Mouse (Mus musculus) kidney, adult 8-10 months (tissue): Measurements from ENCODE around the gene Ccnc.
A peak's percentile ranks its signal among the peaks of the same experiment; 100 is the strongest.
"Not testable (repeated sequence)": the region's sequence is repeated elsewhere in the genome, so short reads cannot be mapped to it uniquely, and the experiment has no call there.

Experiments
- DNase-seq, 2 experiments: peaks; one replicate each; pipeline ENCODE4 v3.0.0; 2022

The Ccnc gene

DNA sequence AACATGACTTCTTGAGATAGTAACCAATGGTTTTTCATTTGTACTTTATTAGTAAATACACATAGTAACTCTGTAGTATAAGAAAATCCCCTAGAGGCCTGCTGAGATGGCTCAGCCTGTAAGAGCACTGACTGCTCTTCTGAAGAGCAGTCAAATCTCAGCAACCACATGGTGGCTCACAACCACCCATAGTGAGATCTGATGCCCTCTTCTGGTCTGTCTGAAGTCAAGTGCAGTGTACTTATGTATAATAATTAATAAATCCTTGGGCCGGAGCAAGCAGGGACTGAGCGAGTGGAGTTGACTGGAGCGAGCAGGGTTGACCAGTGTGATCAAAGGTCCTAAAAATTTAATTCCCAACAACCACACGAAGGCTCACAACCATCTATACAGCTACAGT is 11.7 kb downstream of the Ccnc start:
- DNase-seq, result peak; percentile 31 to 39

DNA sequence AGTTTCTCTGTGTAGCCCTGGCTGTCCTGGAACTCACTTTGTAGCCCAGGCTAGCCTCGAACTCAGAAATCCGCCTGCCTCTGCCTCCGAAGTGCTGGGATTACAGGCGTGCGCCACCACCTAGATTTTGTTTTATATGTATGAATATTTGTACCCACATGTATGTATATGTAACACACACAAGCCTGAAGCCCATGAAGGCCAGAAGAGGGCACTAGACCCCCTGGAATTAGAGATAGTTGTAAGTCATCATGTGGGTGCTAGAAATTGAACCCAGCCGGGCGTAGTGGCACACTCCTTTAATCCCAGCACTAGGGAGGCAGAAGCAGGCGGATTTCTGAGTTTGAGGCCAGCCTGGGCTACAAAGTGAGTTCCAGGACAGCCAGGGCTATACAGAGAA is 16.6 kb downstream of the Ccnc start:
- DNase-seq, result not testable (repeated sequence)

DNA sequence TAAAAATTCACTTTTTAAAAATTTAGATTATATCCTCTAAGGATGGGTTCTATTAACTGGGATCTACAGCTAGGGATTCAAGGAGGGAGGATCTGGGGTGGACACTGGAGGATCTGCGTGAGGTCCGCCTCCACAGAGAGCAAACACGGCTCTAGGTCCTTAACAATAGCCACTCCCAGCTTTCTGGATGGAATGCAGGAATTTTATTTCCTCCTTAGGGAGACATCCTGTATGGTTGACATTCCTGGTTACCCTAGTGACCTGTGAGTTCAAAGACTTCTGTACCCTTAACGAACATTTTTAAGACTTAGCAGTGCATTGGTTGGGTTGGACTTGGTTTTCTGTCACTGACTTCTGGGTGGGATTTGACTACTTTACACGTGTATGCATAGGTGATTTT is 18.2 kb downstream of the Ccnc start:
- DNase-seq, result no peak

DNA sequence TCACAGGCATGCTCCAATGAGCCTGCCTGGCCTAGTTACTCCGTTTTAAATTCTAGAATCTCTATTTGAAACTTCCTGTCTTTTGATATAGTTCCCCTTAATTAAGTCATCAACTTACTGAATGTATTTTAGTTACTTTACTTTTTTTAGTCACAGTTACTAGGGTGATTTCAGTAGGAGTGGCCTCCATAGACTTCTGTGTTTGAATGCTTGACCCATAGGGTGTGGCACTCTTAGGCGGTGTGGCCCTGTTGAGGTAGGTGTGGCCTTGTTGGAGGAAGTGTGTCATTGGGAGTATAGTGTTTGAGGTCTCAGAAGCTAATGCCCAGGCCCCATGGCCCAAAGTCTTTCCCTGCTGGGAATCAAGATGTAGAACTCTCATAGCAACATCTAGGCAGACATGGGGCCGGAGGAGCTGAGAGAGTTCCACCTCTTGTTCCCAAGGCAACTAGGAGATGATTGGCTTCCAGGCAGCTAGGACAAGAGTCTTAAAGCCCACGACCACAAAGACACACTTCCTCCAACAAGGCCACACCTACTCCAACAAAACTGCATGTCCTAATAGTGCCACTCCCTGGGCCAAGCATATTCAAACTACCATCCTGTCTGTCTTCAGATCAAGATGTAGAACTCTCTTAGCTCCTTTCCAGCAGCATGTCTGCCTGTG is 27.8 kb downstream of the Ccnc start:
- DNase-seq, result no peak

DNA sequence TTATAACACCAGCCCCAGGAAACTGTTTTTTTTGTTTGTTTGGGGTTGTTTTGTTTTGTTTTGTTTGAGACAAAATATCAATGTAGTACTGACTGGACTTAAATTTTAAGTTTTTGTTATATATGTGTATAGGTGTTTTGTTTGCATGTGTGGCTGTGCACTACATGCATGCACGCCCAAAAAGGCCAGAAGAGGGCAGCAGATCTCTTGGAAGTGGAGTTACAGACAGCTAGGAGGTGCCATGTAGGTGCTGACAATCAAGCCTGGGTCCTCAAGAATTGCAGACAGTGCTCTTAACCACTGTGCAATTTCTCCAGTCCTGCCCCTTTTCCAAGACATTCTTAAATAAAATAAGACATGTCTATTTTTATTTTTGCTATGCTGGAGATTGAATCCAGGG is 31.4 kb downstream of the Ccnc start:
- DNase-seq, result no peak

DNA sequence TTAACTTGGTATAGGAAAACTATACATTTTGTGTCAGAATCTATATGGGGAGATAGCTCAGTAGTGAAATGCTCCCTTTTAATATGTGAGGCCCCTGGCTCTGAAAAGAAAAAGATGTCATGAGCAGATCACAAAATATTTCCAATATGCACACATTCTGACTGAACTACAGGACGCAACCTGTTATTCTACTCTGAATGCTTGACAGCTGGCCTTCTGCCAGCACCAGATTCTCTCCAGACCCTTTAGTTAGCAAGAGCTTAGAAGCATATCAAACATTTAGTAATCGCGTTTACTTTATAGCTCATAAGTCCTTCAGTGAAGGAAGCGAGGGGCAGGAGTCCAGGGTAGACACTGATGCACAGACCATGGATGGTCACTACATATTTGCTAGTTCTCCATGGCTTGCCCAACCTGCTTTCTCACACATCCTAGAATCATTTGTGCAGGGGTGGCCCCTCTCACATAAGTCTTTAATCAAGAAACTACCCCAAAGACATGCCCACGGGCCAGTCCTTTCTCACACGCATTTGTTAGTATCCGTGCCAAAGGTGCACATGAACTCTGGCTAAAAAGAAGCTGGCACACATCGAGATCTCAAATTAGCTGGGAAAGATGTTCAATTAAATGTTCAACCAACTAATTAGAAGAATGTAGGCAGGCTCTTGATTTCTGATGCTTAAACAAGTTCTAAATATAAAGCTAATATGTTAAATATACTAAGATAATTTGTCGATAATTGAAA is 34.1 kb downstream of the Ccnc start:
- no peak for DNase-seq

DNA sequence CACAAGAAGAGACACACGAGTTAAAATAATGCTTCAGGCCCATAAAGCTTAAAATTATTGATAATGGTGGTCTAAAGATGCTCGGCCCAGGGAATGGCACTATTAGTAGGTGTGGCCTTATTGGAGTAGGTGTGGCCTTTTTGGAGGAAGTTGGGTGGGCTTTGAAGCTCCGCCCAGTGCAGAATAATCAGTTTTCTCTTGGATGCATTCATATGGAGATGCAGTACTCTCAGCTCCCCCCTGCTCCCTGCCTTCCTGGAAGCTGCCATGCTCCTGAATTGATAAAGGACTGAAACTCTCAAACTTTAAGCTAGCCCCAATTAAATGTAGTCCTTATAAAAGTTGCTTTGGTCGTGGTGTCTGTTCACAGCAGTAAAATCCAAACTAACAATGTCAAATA is 36.3 kb downstream of the Ccnc start:
- no peak for DNase-seq

DNA sequence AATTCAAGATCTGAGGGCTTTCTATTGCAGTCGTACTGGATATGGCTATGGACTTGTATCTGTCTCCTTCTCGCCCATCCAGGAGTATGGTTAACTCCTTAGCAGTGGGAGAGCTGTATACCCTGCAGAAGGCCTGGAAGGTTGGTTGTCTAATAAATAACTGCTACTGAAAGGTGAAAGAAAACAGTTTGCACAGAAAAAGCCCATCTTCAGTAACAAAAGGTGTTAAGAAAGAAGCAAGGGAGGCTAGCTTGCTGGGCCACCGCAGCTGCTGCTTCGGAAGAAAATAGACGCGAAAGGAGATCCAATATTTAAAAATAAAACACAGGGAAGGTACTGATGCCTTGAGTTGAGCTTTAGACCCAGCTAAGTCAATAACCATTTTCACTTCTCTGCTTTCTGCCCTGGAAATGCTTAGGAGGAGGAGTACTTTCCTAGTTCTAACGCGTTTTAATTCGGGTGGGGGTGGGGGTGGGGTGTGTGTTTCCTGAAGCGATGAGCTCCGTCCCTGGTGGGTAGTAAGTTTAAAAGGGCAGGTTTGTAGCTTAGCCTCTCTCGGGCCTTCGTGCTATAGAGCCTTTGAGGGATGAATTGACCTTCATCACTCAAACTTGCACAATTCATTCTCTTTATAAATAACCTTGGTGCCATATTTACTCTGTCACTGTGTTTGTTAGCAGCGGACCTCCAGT is 38.8 kb downstream of the Ccnc start:
- no peak for DNase-seq

DNA sequence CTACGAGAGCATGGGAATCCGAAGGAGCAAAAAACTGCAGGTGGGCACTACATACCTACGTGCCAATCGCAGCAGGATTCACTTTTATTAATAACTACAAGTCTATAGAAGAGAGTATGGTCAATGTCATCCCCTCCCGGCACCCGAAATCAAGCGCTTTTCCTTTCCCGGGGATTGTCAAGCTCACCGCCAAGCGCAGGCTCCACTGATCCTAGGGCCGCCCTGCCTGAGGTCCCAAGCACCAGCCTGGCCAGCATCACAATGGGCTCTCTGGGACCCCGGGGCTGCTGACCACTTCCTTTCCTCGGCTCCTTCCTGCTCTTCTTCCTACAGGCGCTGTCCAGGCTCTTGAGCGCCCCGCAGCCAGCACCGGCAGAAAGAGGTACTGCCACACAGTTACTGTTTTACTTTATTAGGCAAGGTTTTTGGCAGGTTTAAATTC is 39.4 kb downstream of the Ccnc start, which contains the start of the genes Usp45 and Tstd3:
TSS of gene Usp45 (plus strand) at position 294 of the 442 bp plus-strand sequence.
TSS of gene Tstd3 (minus strand) at position 350 of the 442 bp plus-strand sequence.
- peak; percentile 83 to 91 for DNase-seq

DNA sequence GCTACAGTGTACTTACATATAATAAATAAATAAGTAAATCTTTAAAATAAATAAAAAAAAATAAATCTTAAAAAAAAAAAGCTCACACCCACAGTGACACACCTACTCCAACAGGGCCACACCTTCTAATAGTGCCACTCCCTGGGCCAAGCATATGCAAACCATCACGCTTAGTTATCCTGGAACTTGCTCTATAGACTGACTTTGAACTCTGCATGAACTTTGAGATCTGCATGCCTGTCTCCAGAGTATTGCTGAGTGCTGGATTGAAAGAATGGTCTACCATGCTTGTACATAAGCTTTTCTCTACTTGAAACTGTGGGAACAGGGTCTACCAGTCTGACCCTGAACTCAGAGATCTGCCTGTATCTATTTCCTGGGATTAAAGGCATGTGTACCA is 43.6 kb downstream of the Ccnc start:
- no peak for DNase-seq

DNA sequence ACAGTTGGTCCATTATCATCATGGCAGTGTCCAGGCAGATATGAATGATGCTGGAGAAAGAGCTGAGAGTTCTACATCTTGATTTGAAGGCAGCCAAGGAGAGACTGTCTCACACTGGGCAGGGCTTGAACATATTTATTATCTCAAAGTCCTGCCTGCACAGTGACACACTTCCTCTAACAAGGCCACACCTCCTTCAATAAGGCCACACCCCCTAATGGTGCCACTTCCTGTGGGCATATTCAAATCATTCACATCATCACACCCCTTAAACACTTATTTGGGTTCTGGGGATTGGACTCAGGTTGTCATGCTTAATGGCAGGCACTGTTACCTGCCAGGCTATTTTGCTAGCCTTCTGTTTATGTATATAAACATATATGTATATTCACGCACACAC is 44.8 kb downstream of the Ccnc start:
- no peak for DNase-seq

DNA sequence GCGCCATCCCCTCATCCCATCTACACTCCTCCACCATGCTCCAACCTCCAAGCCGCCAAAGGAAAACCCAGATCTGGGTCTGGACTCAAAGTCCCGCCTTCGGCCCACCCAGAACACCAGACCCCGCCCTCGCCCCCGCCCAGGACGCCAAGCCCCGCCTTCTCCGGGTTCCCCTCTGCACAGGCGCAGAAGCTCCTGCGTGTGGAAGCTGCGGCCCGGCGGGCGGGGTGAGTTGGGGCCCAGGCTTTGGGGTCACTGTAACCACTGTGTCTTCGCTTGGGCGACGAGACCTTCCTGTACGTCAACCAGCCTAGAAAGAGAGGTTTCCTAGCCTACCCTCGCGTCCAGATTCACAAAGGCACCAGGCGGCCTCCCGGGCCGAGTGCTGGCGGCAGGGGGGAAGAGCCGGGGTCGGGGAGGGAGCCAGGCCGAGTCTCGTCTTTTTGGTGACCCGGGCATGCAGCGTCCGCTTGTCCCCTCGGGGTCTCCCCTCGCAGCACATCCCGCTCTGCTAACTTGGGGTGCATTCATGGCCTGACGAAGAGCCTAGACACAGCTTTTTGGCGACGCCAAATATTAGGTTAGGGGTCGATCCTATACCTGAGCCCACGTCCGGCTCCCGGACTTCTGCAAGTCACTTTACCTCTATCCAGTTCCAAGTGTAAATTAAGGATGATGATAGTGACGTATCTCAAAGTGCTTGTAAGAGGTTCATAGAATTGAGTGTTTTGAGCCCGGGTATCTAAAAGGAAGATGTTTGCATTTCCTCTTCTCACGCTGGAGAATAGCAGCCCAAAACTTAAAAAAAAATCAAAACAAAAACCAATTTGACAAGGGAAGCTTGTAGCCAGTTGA is 48.8 kb downstream of the Ccnc start:
- peak; percentile 85 to 91 for DNase-seq

DNA sequence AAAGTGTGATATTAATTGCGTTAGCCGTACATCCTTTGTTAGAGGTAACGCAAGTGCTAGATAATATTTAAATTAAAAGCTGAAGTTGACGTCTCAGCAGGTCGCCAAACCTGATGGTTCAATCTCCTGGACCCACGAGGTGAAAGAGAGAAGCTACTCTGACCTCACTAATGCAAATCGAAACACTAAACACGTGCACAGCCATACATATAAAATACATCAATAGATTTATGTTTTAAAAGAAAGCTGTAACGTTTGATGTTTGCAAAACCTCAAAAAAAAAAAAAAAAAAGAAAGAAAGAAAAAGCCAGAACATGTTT is 49.4 kb downstream of the Ccnc start:
- DNase-seq, result no peak

DNA sequence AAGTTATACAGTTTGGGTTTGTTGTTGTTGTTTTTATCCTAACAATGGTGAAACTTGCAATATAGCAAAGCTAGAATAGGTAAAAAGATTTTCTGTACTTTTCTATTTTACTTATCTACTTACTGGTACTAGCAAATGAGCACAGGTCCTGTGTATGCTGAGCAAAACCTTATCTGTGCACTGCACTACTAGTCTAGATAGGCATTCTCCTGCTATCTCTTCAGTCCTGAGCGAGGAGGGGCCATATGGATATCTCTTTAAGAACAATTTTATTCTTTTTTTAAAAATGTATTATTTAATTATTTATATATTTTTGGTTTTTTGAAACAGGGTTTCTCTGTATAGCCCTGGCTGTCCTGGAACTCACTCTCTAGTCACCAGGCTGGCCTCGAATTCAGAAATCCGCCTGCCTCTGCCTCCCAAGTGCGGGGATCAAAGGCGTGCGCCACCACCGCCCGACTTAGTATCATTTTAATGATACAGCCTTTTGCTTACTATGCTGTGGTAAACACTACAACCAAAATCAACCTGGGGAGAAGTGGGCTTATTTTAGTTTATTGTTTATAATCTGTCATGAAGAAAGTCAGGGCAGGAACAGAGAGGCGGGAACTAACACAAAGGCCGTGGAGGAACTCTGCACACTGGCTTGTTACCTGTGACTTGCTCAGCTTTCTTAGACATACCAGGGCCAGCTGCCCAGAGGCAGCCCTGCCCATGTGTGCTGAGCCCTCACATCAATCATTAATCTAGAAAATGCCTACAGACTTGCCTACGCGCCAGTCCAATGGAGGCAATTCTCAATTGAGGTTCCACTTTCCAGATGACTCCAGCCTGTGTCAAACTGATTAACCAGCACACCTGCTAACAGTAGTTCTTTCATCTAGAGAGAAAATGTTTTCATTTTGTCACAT is 53.6 kb downstream of the Ccnc start:
- peak; percentile 65 for DNase-seq

DNA sequence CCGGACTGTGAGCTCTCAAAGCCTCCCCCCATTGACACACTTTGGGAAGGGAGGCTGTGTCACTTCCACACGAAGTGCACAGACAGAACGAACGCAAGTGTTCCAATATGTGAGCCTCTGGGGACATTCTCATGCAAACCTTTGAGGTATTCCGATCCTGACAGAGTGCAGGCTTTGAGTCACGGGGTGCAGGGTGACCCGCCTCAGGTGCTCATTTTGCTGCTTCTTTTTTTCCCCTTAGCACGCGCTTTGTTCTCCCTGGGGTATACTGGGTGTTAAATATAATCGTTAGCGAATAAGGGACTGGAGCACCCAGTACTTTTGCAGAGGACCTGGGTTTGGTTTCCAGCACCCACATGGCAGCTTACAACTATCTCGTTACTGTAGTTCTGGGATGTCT is 58.8 kb downstream of the Ccnc start:
- no peak for DNase-seq

DNA sequence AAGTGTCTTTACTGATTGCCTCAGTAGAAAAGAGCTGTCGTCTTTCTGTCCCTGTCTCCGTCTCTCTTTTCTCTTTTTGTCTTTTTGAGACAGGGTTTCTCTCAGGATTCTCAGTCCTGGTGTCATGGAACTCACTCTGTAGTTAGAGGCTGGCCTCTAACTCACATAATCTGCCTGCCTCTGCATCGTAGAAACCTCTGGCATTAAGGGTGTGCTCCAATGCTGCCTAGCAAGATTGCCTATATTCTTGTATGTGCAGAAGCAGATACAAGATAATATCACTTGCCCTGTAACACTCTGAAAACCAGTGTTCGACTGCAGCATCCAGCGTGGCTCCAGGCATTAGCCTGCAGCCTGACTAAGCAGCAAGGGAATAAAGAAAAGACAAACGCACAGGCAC is 61.4 kb downstream of the Ccnc start:
- no peak for DNase-seq

DNA sequence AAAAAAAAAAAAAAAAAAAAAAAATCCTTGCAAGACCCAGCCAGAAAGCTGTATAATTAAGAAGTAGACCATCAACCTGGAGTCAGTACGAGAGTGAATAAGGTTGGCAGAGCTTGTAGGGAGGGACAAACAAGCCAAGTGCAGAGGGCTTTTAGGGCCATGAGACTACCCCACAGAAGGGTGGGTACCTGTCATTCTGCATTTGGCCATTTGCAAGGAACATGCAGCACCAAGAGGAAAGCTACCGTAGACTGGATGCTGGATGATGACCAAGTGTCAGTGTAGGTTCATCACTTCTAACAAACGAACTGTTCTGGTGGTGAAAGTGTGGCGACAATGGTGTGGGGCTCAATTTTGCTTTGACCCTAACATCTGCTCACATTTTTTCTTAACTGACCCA is 62.3 kb downstream of the Ccnc start:
- DNase-seq, result no peak

DNA sequence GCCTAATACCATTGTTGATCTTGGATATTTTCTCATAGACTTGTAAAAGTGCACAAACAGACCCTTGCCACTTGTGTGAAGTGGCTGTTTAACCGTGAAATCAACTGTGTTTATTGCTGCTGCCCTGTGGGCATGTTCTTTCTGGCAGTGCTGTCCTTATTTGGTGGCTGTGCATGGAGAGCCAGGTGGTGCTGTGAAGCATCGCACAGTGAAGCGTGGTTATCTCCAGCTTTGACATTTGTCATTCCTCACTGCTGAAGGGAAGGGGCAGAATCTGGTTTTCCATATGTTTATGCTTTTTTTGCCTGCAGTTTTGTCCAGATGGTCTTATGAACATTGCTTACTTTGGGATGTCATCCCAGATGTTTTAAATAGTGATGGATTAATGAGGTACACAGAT is 66.1 kb downstream of the Ccnc start:
- no peak for DNase-seq

DNA sequence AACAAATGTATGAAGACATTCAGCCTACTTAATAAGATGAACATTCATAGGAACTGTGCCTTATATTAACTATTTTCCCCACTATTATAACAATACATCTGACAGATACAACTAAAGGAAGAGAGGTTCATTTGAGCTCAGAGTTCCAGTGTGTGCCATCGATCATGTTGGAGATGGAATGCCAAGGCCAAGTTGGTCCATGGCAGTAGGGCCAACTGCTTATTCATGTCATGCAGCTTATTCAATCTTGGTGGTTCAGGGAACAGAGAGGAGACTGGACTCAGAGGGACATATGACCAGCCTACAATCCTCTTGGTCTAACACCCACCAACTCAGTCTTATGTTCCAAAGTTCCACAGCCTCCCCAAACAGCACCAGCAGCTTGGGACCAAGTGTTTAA is 73.5 kb downstream of the Ccnc start:
- DNase-seq, result no peak

DNA sequence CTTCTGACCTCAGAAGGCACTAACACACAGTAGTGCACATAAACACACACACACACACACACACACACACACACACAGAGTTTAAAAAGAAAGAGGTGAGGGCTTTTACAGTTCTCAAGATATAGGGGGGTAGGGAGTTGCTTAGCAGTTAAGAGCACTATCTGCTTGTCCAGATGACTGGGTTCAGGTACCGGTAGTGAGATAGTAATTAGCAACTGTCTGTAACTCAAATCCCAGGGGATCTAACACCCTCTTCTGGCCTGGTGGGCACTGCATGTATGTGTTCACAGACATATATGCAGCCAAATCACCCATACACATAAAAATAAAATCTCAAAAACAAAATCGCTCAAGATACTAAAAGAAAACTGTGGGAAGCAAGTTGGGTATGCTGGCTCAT is 74.1 kb downstream of the Ccnc start:
- DNase-seq, result no peak

DNA sequence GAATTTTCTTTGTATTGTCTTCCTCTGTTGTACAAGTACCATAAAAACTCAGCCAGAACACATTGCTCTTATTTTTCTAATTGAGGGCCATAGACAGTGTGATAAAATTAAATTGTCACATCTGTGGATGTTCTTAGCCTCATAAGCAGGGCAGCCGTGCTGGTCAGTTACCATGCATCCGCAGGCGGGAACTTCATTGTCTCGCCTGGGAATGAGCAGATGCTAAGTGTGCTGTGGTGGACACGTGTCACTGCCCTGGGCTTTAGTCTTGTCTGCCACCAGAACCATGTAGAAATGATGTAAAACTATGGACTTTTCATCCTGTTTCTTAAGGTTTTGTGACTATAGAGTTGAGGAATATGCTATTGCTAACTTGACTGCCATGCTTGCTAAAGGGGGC is 79.7 kb downstream of the Ccnc start:
- no peak for DNase-seq
